Mouse (Mus musculus) cerebellum, adult 2 months (tissue): Measurements from ENCODE around the gene Rtel1. TPM values are rescaled to one million over a fixed set of nuclear protein-coding genes. Genes with fewer than 3 reads are reported as not detected.

Source experiments
- DNase-seq, 2 experiments: peaks; one replicate each; pipeline ENCODE4 v3.0.0; 2021
- H3K27ac ChIP-seq: fragments of 200-500 bp; 2 replicates; pipeline ENCODE4 v1.5.1; 2012; ENCODE audit warnings: low read length, control low read depth, inconsistent platforms; ENCODE audit not compliant: insufficient read depth
- H3K27me3 ChIP-seq: fragments of 200-500 bp; 2 replicates; pipeline ENCODE4 v1.6.1; 2012; ENCODE audit warnings: inconsistent platforms, mild to moderate bottlenecking, low read length, moderate library complexity; ENCODE audit not compliant: control insufficient read depth, insufficient read depth
- H3K4me1 ChIP-seq: fragments of 200-500 bp; 2 replicates; pipeline ENCODE4 v1.6.1; 2011; ENCODE audit warnings: low read length; ENCODE audit not compliant: control insufficient read depth, insufficient read depth
- H3K4me3 ChIP-seq: fragments of 200-500 bp; replicated peaks from 2 replicates; pipeline ENCODE3; 2011; ENCODE audit warnings: mild to moderate bottlenecking, low read depth, low read length, control low read depth; ENCODE audit not compliant: insufficient read depth
- CTCF ChIP-seq: fragments of 200-500 bp; IDR thresholded peaks from 2 replicates; pipeline ENCODE4 v1.5.1; 2011; ENCODE audit warnings: low read depth, mild to moderate bottlenecking, control low read depth, low read length, moderate library complexity, borderline replicate concordance; ENCODE audit not compliant: insufficient read depth
- POLR2A ChIP-seq: fragments of 200-500 bp; IDR thresholded peaks from 2 replicates; pipeline ENCODE4 v1.6.1; 2011; ENCODE audit warnings: low read length, control low read depth, borderline replicate concordance; ENCODE audit not compliant: insufficient read depth
- WGBS: fragments of 180-500 bp; shearing (Covaris S2); methylation state at CpG from one replicate; pipeline ENCODE4 v1.1.7; 2018; 5-methylcytosine and 5-hydroxymethylcytosine counted together
- polyA plus RNA-seq: library from polyadenylated mRNA; depleted of rRNA; stranded (reverse); fragments of >200 nt; gene quantifications from 2 replicates; pipeline ENCODE4 v1.2.3, GENCODE M21; 2012

Gene Rtel1
- polyA plus RNA-seq, 1 experiment: 88.5 TPM

GRCm38 (mm10) chr2:181332542-181332941, 13.0 kb downstream of the Rtel1 start:
- H3K27ac ChIP-seq: no peak overlapping the region
- DNase-seq: no peak
- no peak overlapping the region for H3K4me3 ChIP-seq
- no peaks in the 10 kb centered on the region for H3K4me1 ChIP-seq
- TF ChIP-seq CTCF (no peak), POLR2A (no peak)
- no peaks in the 10 kb centered on the region for H3K27me3 ChIP-seq

DNA sequence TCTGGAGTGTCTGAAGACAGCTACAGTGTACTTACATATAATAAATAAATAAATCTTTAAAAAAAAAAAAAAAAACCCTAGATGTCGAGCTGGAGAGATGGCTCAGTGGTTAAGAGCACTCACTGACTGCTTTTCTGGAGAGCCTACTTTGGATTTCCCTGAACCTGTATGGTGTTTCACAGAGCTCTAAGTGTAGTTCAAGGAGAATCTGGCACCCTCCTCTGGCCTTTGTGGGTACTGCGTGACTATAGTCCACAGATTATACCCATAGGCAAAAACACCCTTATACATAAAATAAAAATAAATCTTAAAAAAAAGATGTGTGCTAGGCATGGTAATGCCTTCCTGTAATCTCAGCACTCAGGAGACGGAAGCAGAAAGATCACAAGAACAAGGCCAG, 14.5 kb downstream of the Rtel1 start:
- H3K4me1 ChIP-seq: no peaks in the 10 kb centered on the region
- DNase-seq: peak; percentile 64 to 77
- no peak overlapping the region for H3K4me3 ChIP-seq
- 61% methylated on average over 3 of the region's 3 CpGs for WGBS
- H3K27me3 ChIP-seq: no peaks in the 10 kb centered on the region
- TF ChIP-seq POLR2A (no peak), CTCF (peak; percentile 61; the same call in 1 of the 2 replicates)
- H3K27ac ChIP-seq: no peak overlapping the region

- peak overlapping the region; percentile 46 for H3K27ac ChIP-seq
- 15% methylated on average over 4 of the region's 4 CpGs for WGBS
- peaks cover 13% of the 10 kb centered on the region for H3K4me1 ChIP-seq
- no peak overlapping the region for H3K4me3 ChIP-seq
- no peak for TF ChIP-seq CTCF
- TF ChIP-seq POLR2A: no peak
- no peaks in the 10 kb centered on the region for H3K27me3 ChIP-seq
- peak; percentile 54 to 72 for DNase-seq
Observed at GRCm38 (mm10) chr2:181340426-181340825, 20.9 kb downstream of the Rtel1 start.

DNA sequence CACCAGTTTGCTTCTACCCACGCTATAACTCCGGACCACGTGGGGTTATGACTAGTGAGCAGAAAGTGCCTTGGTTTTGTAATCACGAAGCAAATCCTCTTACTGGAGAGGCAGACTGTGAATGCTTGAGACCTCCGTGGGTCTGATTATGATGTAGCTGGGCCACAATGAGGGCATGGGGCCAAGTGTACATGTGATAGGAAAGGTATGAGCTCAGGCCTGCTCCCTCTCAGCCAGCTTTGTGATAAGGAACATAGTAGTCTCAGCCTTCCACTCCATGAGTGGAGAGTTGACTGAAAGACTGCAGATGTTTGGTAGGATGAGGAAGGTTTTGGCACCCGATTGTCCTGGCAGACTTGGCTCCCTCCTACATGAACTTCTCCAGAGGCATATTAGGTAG, 23.2 kb downstream of the Rtel1 start:
- H3K27me3 ChIP-seq: no peaks in the 10 kb centered on the region
- 91% methylated on average over 6 of the region's 6 CpGs for WGBS
- no peak overlapping the region for H3K4me3 ChIP-seq
- TF ChIP-seq CTCF (no peak), POLR2A (no peak)
- H3K4me1 ChIP-seq: peaks cover 13% of the 10 kb centered on the region
- DNase-seq: no peak
- H3K27ac ChIP-seq: no peak overlapping the region

GRCm38 (mm10) chr2:181356780-181357179, 37.2 kb downstream of the Rtel1 start:
- Histone ChIP-seq H3K27ac (no peak overlapping the region), H3K4me3 (no peak overlapping the region), H3K27me3 (no peaks in the 10 kb centered on the region), H3K4me1 (no peaks in the 10 kb centered on the region)
- no peak for DNase-seq
- no peak for TF ChIP-seq POLR2A
- TF ChIP-seq CTCF: no peak
- 80% methylated on average over 3 of the region's 3 CpGs for WGBS

DNA sequence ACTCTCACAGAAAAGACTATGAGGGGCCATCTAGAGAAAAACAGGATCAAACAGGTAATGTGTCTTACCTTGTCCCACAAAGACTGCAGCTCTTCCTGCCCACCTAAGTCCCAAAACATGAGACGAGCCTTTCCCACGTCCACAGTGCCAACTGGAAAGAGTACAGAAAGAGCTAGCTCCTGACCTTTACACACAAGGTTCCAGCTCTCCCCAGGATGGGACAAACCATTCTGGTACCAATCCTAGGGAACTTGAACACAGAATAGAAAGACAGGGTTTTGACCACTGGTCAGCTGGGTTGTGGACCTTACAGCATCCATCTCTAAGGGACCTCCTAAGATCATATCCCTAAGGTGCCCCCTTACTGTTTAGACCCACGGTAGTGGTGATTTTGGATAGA, 44.4 kb downstream of the Rtel1 start:
- Histone ChIP-seq H3K27me3 (no peaks in the 10 kb centered on the region), H3K27ac (no peak overlapping the region), H3K4me1 (no peaks in the 10 kb centered on the region), H3K4me3 (no peak overlapping the region)
- DNase-seq: no peak
- WGBS: 63% methylated on average over 3 of the region's 3 CpGs
- TF ChIP-seq POLR2A: no peak

DNA sequence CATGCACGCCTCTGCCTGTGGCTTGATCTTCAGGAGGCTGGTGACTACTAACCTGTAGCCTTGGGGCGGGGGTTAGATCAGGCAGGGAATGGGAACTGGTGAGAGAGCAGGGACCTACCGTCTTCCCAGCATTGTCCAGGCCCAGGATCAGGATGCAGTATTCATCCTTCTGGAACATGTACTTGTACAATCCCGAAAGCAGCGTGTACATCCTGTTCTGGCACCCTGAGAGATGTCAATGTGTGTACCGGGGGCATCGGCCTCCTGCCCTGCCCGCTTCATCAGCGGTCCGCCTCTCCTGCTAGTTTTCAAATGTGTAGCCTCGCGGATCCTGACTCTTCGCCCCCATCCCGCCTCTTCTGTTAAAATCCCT, 44.9 kb downstream of the Rtel1 start:
- Histone ChIP-seq H3K4me1 (no peaks in the 10 kb centered on the region), H3K27me3 (no peaks in the 10 kb centered on the region), H3K27ac (no peak overlapping the region), H3K4me3 (peak overlapping the region; percentile 76)
- 6% methylated on average over 14 of the region's 14 CpGs for WGBS
- no peak for TF ChIP-seq CTCF
- no peak for DNase-seq

DNA sequence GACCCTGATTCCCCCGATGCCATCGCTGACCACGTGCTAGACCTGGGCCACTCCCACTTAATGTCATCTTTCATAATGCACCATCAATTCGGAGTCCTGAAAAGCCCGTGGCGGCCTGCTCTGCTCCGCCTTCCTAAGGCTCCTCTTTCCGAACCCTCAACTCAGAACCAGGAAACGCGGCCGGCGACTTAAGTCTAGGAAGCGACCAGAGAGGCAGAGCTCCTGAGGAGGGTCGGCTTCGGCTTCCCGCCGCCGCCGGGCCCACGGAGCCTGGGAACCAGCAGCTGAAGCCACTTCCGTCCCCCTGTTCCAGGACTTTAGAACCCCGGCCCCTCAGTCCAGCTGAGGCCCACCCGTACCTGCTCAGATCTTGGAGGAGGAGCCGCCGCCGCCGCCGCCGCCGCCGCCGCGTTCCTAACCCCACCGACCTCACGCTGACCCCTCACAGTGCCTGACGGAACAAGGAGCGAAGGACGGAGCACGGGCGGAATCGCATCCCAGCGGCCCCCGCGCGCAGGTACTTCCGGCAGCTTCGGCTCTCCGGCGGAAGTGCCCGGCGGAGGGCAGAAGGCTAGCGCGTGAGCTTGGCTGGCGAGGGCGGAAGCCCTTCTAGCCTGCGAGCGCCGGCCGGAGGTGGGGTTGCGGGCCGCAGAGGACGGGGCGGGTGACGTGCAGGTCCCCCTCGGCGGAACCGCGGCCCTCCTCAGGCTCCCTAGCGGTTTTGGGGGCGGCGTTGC, 45.5 kb downstream of the Rtel1 start, which contains the start of the genes Zgpat and Arfrp1:
TSS of gene Zgpat (plus strand) at position 69 of the 737 bp plus-strand sequence.
TSS of gene Arfrp1 (minus strand) at position 545 of the 737 bp plus-strand sequence.
- peak; percentile 55 for TF ChIP-seq POLR2A
- no peak for TF ChIP-seq CTCF
- Histone ChIP-seq H3K27me3 (no peaks in the 10 kb centered on the region), H3K27ac (peak within 1 kb of the TSS; percentile 69), H3K4me1 (no peaks in the 10 kb centered on the region), H3K4me3 (peak within 1 kb of the TSS; percentile 76)
- peak; percentile 92 for DNase-seq
- WGBS: under 1% methylated on average over 71 of the region's 71 CpGs
